Mouse (Mus musculus) frontal cortex, adult (tissue): ENCODE data around the gene Zw10.

Experiments used
- ATAC-seq: cut with Nextera tagmentation; 2 replicates; pipeline ENCODE4 v1.9.2; 2017; ENCODE audit warnings: mild to moderate bottlenecking, moderate library complexity, mixed read lengths; ENCODE audit not compliant: low TSS enrichment

The Zw10 gene

GRCm38 (mm10) chr9:49055333-49056205 is at the start of gene Zw10:
Zw10 (plus strand) TSS chr9:49055613.
- peak; percentile 99 for ATAC-seq

GRCm38 (mm10) chr9:49015824-49016223 is 39.6 kb upstream of the Zw10 start:
- ATAC-seq: no peak

GRCm38 (mm10) chr9:49021289-49021688 is 34.1 kb upstream of the Zw10 start:
- ATAC-seq: no peak

GRCm38 (mm10) chr9:49023956-49024355 is 31.5 kb upstream of the Zw10 start:
- ATAC-seq: no peak

GRCm38 (mm10) chr9:49024529-49024928 is 30.9 kb upstream of the Zw10 start:
- no peak for ATAC-seq

- ATAC-seq: peak; percentile 67; the same call in 1 of the 2 replicates
These were observed 20.6 kb upstream of the Zw10 start for GRCm38 (mm10) chr9:49034764-49035163.

- ATAC-seq: no peak
These were observed 4.5 kb upstream of the Zw10 start for GRCm38 (mm10) chr9:49050901-49051300.

GRCm38 (mm10) chr9:49051349-49051748 is 4.1 kb upstream of the Zw10 start:
- ATAC-seq: peak; percentile 62

- ATAC-seq: no peak
These were observed 1.4 kb upstream of the Zw10 start for GRCm38 (mm10) chr9:49054028-49054427.

- no peak for ATAC-seq
These were observed 21.4 kb downstream of the Zw10 start for GRCm38 (mm10) chr9:49076847-49077246.

GRCm38 (mm10) chr9:49081107-49081506 is 25.7 kb downstream of the Zw10 start, which contains the start of gene Tmprss5:
Tmprss5 (plus strand) TSS chr9:49081260.
- peak; percentile 16; the same call in 1 of the 2 replicates for ATAC-seq

- ATAC-seq: peak; percentile 65
These were observed 26.1 kb downstream of the Zw10 start for GRCm38 (mm10) chr9:49081561-49081960.

- ATAC-seq: no peak
These were observed 31.9 kb downstream of the Zw10 start for GRCm38 (mm10) chr9:49087317-49087716.

GRCm38 (mm10) chr9:49098871-49099270 is 43.5 kb downstream of the Zw10 start:
- no peak for ATAC-seq

GRCm38 (mm10) chr9:49102328-49102727 is 46.9 kb downstream of the Zw10 start:
- ATAC-seq: peak; percentile 57; the same call in 1 of the 2 replicates

GRCm38 (mm10) chr9:49109101-49109500 is 53.7 kb downstream of the Zw10 start:
- no peak for ATAC-seq

- ATAC-seq: no peak
These were observed 55.2 kb downstream of the Zw10 start for GRCm38 (mm10) chr9:49110476-49111220.

- ATAC-seq: no peak
These were observed 55.9 kb downstream of the Zw10 start for GRCm38 (mm10) chr9:49111296-49111695.

- ATAC-seq: no peak
These were observed 62.9 kb downstream of the Zw10 start for GRCm38 (mm10) chr9:49118271-49118825.

- no peak for ATAC-seq
These were observed 64.3 kb downstream of the Zw10 start for GRCm38 (mm10) chr9:49119759-49120158.

- no peak for ATAC-seq
These were observed 70.3 kb downstream of the Zw10 start for GRCm38 (mm10) chr9:49125706-49126105.
